Mouse (Mus musculus) C2C12 (cell line): ENCODE measurements around the gene Pla2g2d. TPM values are rescaled to one million over a fixed set of nuclear protein-coding genes. Genes with fewer than 3 reads are reported as not detected.

ENCODE experiments used
- H3K27me3 ChIP-seq: one replicate; pipeline ENCODE4 v1.6.1; 2011; ENCODE audit not compliant: control insufficient read depth, insufficient read depth, insufficient read length
- H3K36me3 ChIP-seq: one replicate; pipeline ENCODE4 v1.6.1; 2011; ENCODE audit not compliant: control insufficient read depth, insufficient read depth
- H3K4me3 ChIP-seq: one replicate; pipeline ENCODE4 v1.5.1; 2011; ENCODE audit warnings: mild to moderate bottlenecking, control low read depth; ENCODE audit not compliant: poor library complexity, insufficient read depth, severe bottlenecking
- H3K79me2 ChIP-seq: one replicate; pipeline ENCODE4 v1.6.1; 2011; ENCODE audit not compliant: control insufficient read depth, insufficient read depth
- H3K79me3 ChIP-seq: one replicate; pipeline ENCODE4 v1.6.1; 2011; ENCODE audit warnings: low read depth, control low read depth
- H3ac ChIP-seq: one replicate; pipeline ENCODE3; 2011; ENCODE audit warnings: low read depth; ENCODE audit not compliant: control insufficient read depth, insufficient read length
- CEBPB ChIP-seq: IDR thresholded peaks from one replicate; pipeline ENCODE4 v1.6.1; 2011; ENCODE audit warnings: low read depth, mild to moderate bottlenecking, control low read depth, moderate library complexity
- CTCF ChIP-seq: IDR thresholded peaks from one replicate; pipeline ENCODE4 v1.5.1; 2011; ENCODE audit not compliant: control insufficient read depth, insufficient read depth, insufficient read length
- FOSL1 ChIP-seq: IDR thresholded peaks from one replicate; pipeline ENCODE4 v1.8.0; 2011; ENCODE audit warnings: mild to moderate bottlenecking, low read length; ENCODE audit not compliant: poor library complexity, insufficient read depth, severe bottlenecking
- MAX ChIP-seq: IDR thresholded peaks from one replicate; pipeline ENCODE4 v1.6.1; 2011; ENCODE audit warnings: mild to moderate bottlenecking, control low read depth
- MYOD1 ChIP-seq: IDR thresholded peaks from one replicate; pipeline ENCODE4 v1.6.1; 2011; ENCODE audit warnings: low read depth; ENCODE audit not compliant: control insufficient read depth, insufficient read length
- MYOG ChIP-seq: IDR thresholded peaks from one replicate; pipeline ENCODE4 v1.6.1; 2011; ENCODE audit not compliant: control insufficient read depth, insufficient read length; ENCODE audit errors: extremely low read depth
- USF1 ChIP-seq: IDR thresholded peaks from one replicate; pipeline ENCODE4 v1.6.1; 2011; ENCODE audit warnings: low read depth, mild to moderate bottlenecking, control low read depth, moderate library complexity
- long read RNA-seq, 2 experiments: library from polyadenylated mRNA; unstranded; transcript quantifications; one replicate each; pipeline ENCODE4 v2.0.0; 2019 to 2020
- polyA plus RNA-seq: library from polyadenylated mRNA; unstranded; fragments of >200 nt; fragmentation: generic; extraction: Trizol; gene quantifications from one replicate; pipeline ENCODE4 v1.2.1, GENCODE M21; 2012; ENCODE audit warnings: missing spikeins

Pla2g2d gene
- not detected for polyA plus RNA-seq
- long read RNA-seq, experiment 1, result 0 reads
- long read RNA-seq, experiment 2, result 0 reads

DNA sequence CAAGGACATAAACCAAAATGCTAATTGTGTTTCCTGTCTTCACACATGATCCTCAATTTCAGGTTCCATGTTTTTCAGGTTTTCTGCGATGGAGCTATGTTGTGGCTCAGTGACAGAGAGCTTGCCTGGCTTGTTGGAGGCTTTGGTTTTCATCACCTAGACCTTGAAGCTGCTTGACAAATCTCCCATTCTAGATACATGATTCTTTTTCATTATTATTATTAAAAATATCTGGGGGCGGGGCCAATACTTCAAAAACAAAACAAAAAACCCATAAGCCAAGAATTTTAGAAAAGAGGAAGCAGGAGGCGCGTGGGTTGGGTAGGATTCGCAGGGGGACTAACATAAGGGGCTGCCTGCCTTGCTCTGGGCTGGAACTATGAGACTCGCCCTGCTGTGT lies at the start of gene Pla2g2d:
Pla2g2d (plus strand) TSS at position 301 of the 400 bp plus-strand sequence.
- Histone ChIP-seq H3K4me3 (no peak within 1 kb of the TSS), H3K36me3 (no peaks in the 10 kb centered on the region), H3K79me3 (no peaks in the 10 kb centered on the region), H3K79me2 (no peaks in the 10 kb centered on the region), H3K27me3 (peaks cover 61% of the 10 kb centered on the region), H3ac (no peak within 1 kb of the TSS)
- no peak for TF ChIP-seq USF1
- TF ChIP-seq MYOG, result no peak
- no peak for TF ChIP-seq CTCF
- TF ChIP-seq MAX, result no peak
- no peak for TF ChIP-seq FOSL1
- no peak for TF ChIP-seq MYOD1
- TF ChIP-seq CEBPB, result no peak

DNA sequence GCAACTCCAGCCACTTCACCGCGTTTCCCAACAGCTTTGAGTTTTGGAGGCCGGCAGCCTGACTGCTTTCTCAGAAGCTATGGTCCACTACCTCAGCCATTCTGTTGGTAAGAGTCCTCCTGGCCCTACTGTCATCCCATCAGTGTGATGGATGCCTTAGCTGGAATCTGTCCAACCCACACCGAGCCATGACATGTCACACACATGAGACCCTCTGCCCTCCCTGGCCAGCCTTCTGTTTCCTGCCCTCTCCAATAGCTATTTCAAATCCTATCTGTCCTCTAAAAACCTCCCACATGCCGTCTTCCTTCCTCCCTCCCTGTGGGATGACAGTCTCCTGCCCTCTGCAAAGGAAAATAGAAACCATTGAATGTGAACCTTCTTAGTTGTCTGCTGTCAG lies 49.8 kb upstream of the Pla2g2d start:
- Histone ChIP-seq H3K4me3 (no peak overlapping the region), H3K36me3 (no peaks in the 10 kb centered on the region), H3K79me3 (no peaks in the 10 kb centered on the region), H3ac (no peak overlapping the region), H3K27me3 (peaks cover 56% of the 10 kb centered on the region), H3K79me2 (no peaks in the 10 kb centered on the region)
- TF ChIP-seq USF1 (no peak), CTCF (no peak), CEBPB (no peak)

DNA sequence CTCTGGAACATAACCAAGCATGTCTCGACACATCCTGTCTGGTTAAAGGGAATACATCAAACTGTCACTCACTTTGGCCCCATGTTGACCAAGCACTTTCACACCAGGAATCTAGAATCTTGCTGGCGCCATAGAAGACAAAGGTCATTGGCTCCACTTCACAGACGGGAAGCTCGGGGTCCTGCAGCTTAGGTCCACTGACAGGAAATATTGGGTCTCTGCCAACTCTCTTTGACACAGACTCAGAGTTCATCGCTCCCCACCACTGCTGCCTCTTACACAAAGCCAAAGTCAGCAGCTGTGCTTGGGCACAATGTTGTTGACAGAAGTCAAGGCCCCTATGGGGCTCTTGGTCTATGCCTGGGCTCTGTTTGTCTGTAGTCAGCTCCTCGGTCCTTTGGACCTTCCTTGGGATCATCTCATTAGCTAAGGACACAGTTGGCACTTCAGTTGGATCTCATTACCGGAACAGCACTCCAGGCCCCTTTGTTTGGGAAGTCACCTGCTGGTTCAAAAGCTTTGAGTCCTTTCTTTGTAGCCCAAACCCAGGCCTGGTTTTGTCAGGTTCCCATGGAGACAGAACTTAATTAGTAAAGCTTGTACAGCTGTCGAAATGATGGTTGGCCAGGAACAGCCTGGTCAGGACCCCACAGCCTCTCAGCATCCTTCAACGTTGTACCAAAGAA lies 46.4 kb upstream of the Pla2g2d start:
- no peak overlapping the region for H3K4me3 ChIP-seq
- no peak for TF ChIP-seq MYOD1
- TF ChIP-seq FOSL1, result no peak
- no peak for TF ChIP-seq USF1
- TF ChIP-seq MAX, result no peak
- no peak for TF ChIP-seq CEBPB
- no peak for TF ChIP-seq MYOG
- no peak for TF ChIP-seq CTCF
- no peaks in the 10 kb centered on the region for H3K79me3 ChIP-seq
- H3K27me3 ChIP-seq, result peaks cover 29% of the 10 kb centered on the region
- H3K36me3 ChIP-seq, result no peaks in the 10 kb centered on the region
- H3ac ChIP-seq, result no peak overlapping the region
- H3K79me2 ChIP-seq, result no peaks in the 10 kb centered on the region

DNA sequence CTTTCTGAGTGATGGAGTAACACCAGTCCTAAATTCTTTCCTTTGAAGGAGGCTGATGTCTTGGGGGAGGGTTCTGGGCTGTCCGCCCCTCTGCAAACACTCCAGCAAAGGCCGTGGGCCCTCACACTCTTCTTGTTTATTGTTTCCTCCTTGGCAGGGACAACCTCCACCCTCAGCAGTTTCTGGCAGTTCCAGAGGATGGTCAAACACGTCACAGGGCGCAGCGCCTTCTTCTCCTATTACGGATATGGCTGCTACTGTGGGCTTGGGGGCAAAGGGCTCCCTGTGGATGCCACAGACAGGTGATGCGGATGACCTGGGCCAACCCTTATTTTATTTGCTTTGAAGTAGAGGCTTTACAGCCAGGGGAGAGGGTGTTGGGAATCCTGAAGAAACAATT lies 41.4 kb upstream of the Pla2g2d start:
- Histone ChIP-seq H3K4me3 (no peak overlapping the region), H3K79me2 (no peaks in the 10 kb centered on the region), H3K36me3 (no peaks in the 10 kb centered on the region), H3K27me3 (peaks cover 40% of the 10 kb centered on the region), H3K79me3 (no peaks in the 10 kb centered on the region), H3ac (no peak overlapping the region)
- TF ChIP-seq MYOG (no peak), MAX (no peak), CTCF (no peak), USF1 (no peak), MYOD1 (no peak), CEBPB (no peak), FOSL1 (no peak)

DNA sequence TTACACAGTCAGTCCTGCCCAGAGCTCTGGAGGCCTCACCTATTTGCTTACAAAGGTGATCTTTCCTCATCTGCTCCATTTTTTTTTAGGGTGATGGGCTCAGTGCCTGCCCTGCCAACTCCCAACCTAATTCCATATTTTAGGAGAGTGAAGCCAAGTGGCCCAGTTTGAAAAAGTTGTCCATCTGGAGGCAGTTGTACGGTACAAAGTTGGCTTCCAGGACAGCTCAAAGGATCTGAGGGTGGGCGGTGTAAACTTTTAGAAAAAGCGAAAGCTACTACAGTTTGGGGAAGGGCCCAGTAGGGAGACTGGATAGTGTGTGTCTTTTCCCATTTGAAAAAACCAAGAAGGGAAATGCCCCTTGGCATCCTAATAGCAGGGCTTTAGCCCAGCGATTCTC lies 40.7 kb upstream of the Pla2g2d start:
- no peak for TF ChIP-seq MAX
- no peak for TF ChIP-seq USF1
- no peak for TF ChIP-seq MYOG
- TF ChIP-seq MYOD1, result no peak
- no peak for TF ChIP-seq CTCF
- no peak for TF ChIP-seq CEBPB
- TF ChIP-seq FOSL1, result no peak

DNA sequence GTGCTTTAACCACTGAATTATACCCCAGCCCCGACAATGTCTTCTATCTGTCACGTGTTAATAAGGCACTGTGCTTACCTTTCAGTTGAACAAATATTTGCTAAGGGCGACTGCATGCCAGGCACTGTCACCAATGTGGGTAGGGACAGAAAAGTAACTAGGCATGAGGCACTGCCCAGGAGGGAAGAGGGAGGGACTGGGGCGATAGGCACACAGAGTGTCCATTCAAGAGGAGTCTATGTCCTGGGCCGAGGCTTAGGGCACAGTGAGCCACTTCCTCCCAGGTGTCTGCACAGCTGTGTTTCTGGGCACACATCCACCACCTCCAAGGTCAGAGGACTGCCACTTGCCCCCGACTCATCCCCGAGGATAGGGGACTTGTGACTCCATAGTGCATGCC lies 38.5 kb upstream of the Pla2g2d start, which contains the start of gene Ubxn10:
Ubxn10 (minus strand) TSS at position 137 of the 400 bp plus-strand sequence.
- H3K36me3 ChIP-seq, result no peaks in the 10 kb centered on the region
- no peak within 1 kb of the TSS for H3ac ChIP-seq
- peaks cover 56% of the 10 kb centered on the region for H3K27me3 ChIP-seq
- no peak for TF ChIP-seq MAX
- TF ChIP-seq MYOD1, result no peak
- TF ChIP-seq FOSL1, result no peak
- TF ChIP-seq CEBPB, result no peak
- no peak for TF ChIP-seq CTCF
- no peak for TF ChIP-seq MYOG
- TF ChIP-seq USF1, result no peak
- H3K79me3 ChIP-seq, result no peaks in the 10 kb centered on the region
- no peak within 1 kb of the TSS for H3K4me3 ChIP-seq
- H3K79me2 ChIP-seq, result no peaks in the 10 kb centered on the region

More for the DNA sequence above, 40.7 kb upstream of the Pla2g2d start:
- no peak overlapping the region for H3ac ChIP-seq
- H3K4me3 ChIP-seq, result no peak overlapping the region
- H3K27me3 ChIP-seq, result peaks cover 48% of the 10 kb centered on the region
- H3K36me3 ChIP-seq, result no peaks in the 10 kb centered on the region
- no peaks in the 10 kb centered on the region for H3K79me2 ChIP-seq
- H3K79me3 ChIP-seq, result no peaks in the 10 kb centered on the region
